Mouse (Mus musculus) heart, adult 11 months (tissue): Measurements from ENCODE around the gene Spag16.
"Not testable (repeated sequence)": the region's sequence is repeated elsewhere in the genome, so short reads cannot be mapped to it uniquely, and the experiment has no call there.

Source experiments
- DNase-seq: peaks from one replicate; pipeline ENCODE4 v3.0.0; 2022

Spag16 gene

GRCm38 (mm10) chr1:69826806-69827703, at the start of gene Spag16:
Spag16 (plus strand) TSS chr1:69826970.
- DNase-seq: peak; percentile 82

GRCm38 (mm10) chr1:69785129-69785528, 41.6 kb upstream of the Spag16 start:
- DNase-seq: no peak

- no peak for DNase-seq
These were observed 40.1 kb upstream of the Spag16 start for GRCm38 (mm10) chr1:69786716-69787115.

- DNase-seq: no peak
These were observed 39.4 kb upstream of the Spag16 start for GRCm38 (mm10) chr1:69787379-69787778.

- peak; percentile 87 for DNase-seq
These were observed 36.2 kb upstream of the Spag16 start for GRCm38 (mm10) chr1:69790337-69791250.

GRCm38 (mm10) chr1:69798948-69799565, 27.7 kb upstream of the Spag16 start:
- DNase-seq: no peak

- DNase-seq: no peak
These were observed 16.6 kb upstream of the Spag16 start for GRCm38 (mm10) chr1:69810161-69810560.

GRCm38 (mm10) chr1:69825635-69826034, 1.1 kb upstream of the Spag16 start:
- DNase-seq: not testable (repeated sequence)

- DNase-seq: no peak
These were observed 2.2 kb downstream of the Spag16 start for GRCm38 (mm10) chr1:69828872-69829479.

GRCm38 (mm10) chr1:69830586-69830985, 3.8 kb downstream of the Spag16 start:
- no peak for DNase-seq

- DNase-seq: no peak
These were observed 4.2 kb downstream of the Spag16 start for GRCm38 (mm10) chr1:69831002-69831401.

- not testable (repeated sequence) for DNase-seq
These were observed 6.7 kb downstream of the Spag16 start for GRCm38 (mm10) chr1:69833476-69833875.

GRCm38 (mm10) chr1:69853436-69853835, 26.7 kb downstream of the Spag16 start:
- DNase-seq: no peak

- DNase-seq: no peak
These were observed 41.0 kb downstream of the Spag16 start for GRCm38 (mm10) chr1:69867776-69868175.

GRCm38 (mm10) chr1:69956606-69957005, 129.8 kb downstream of the Spag16 start:
- DNase-seq: no peak

- DNase-seq: no peak
These were observed 170.1 kb downstream of the Spag16 start for GRCm38 (mm10) chr1:69996874-69997273.

GRCm38 (mm10) chr1:70012991-70013390, 186.2 kb downstream of the Spag16 start:
- no peak for DNase-seq

GRCm38 (mm10) chr1:70037384-70037783, 210.6 kb downstream of the Spag16 start:
- no peak for DNase-seq

GRCm38 (mm10) chr1:70067404-70067803, 240.6 kb downstream of the Spag16 start:
- DNase-seq: no peak

- no peak for DNase-seq
These were observed 246.7 kb downstream of the Spag16 start for GRCm38 (mm10) chr1:70073440-70073839.

- DNase-seq: no peak
These were observed 252.0 kb downstream of the Spag16 start for GRCm38 (mm10) chr1:70078806-70079205.

GRCm38 (mm10) chr1:70082208-70082878, 255.6 kb downstream of the Spag16 start:
- DNase-seq: no peak
